Mouse (Mus musculus) thymus, adult 18-20 months (tissue): Measurements from ENCODE around the gene Arf1.

ENCODE experiments used
- DNase-seq, 2 experiments: peaks; one replicate each; pipeline ENCODE4 v3.0.0; 2022; ENCODE audit warnings: mixed read lengths in 2 of 2

The Arf1 gene

GRCm38 (mm10) chr11:59228122-59228953 lies at the start of gene Arf1:
Arf1 (minus strand) TSS chr11:59228270.
- DNase-seq: peak; percentile 94 to 95

DNA sequence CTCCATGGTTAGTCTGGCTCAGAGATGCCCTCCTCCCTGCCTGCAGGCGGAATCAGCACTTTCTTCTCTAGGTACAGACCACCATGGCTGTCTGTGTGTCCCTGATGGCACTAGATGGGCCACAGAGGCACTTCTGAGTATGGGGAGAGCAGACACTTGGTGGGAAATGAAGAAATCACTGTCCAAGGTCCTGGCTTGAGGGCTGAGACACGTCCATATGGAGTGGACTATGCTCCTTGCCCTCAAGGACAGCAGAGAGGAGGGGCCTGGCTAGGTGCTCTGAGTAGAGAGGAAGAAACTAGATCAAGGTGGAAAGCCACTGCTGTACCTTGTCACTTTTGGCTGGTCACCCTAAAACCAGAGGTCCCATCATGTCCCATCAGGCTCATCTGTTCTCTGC lies 48.8 kb upstream of the Arf1 start:
- DNase-seq: no peak

DNA sequence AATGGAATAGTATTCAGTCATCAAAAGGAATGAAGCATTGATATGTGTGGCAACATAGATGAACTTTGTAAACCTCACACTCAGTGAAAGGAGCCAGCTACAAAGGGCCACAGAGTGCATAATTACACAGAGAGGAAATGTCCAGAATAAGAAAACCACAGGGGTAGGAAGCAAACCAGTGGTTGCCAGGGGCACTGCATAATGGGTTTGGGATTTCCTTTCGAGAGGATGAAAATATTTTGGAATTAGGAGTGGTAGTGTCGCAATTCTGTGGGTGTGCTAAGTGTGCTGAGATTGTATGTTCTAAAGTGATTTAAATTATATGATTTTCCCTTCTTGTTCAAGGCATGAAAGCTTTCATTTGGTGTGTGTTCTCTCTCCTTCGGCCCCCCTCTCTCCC lies 46.1 kb upstream of the Arf1 start:
- no peak for DNase-seq

DNA sequence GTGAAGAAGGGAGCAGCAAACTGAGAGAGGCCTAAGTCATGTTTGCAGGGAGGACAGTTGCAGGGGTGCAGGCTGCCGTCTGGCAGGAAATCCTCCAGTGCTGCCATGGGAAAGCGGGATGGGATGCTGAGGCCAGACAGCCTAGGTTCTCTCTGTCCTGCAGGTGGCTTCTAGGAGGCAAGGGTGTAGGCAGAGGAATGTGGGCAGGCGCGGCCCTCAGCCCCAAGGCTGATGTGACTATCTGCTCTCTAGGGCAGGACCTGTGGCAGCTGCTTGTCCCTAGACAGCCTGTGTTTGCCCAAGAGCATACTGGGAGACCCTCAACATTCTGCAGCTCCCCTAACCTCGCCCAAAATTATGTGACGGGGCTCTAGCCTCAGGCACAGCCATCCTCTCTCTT lies 38.7 kb upstream of the Arf1 start:
- no peak for DNase-seq

DNA sequence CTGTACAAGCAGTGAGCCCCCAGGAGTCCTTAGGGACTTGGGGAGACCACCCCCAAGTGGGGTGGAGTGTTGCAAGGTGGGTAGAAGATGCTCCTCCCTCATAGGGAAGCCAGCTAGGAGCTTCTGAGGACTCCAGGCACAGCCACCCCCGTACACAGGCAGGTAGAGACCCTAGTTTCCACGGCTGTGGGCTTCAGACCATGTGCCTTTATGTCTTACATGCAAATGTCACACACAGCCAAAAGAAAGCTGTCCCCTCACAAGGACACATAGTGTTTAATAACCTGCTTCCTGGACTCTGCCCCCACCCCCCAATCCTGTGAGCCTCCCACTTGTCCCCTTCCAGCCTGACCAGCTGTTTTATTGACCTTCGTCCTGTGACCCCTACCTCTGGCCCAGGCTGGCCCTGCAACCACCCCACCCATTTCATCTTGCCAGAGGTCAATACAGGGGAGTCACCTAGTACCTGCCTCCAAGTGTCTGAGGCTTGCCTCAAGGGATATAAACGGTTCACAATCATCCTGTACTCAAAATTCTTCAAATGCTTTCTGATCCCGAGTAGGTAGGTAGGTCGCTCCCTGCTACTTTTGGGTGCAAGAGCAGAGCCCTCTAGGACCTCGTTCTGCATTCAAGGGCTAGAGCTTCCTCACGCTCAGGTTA lies 37.2 kb upstream of the Arf1 start:
- no peak for DNase-seq

DNA sequence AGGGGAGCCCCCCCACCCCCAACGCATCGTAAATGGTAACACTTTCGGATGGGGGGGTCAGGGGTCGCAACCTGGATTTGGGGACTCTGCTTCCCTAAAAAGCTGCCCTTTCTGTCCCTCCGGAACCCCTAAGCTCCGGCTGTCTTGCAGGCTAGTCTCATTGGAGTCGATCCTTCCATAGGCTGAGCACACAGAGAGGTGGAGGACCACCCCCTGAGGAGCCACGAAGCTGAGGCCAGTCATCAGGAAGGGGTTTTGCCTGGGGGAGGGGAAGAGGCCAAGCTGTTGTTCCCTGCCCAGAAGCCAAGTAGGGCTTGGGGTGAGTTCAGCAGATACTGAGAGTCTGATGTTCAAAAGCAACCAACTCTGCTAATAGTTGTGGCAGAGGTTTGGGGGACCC lies 36.5 kb upstream of the Arf1 start:
- DNase-seq: no peak

DNA sequence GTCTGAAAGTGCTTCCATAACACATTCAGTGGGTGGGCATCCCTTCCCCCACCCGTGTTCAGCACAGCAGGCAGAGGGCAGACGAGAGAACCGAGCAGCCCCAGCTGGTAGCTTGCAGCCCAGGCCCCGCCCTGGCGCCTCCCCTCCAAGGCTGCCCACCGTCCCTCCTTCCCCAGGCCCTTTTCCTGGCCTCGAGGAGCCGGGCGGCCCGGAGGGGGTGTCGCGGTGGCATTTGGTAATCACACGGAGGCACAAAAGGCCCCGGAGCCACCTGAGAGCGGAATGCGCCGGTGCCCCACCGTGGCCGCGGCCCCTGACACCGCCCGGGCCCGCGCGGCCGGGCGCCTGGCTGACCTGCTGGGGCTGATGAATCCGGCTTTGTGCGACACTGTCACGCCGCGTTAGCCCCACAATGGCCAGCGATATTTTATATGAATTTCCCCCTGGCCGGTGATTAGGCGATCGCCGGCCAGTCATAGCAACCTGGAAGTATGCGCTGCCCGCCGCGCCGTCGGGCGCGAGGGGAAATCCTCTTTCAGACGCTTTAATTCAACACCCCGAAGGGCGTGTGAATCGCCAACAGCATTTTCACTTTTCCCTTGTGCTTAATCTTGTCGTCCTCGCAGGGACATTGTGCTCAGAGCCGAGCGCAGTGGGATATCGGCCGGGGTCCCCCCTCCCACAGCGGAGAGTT lies 35.9 kb upstream of the Arf1 start:
- no peak for DNase-seq

DNA sequence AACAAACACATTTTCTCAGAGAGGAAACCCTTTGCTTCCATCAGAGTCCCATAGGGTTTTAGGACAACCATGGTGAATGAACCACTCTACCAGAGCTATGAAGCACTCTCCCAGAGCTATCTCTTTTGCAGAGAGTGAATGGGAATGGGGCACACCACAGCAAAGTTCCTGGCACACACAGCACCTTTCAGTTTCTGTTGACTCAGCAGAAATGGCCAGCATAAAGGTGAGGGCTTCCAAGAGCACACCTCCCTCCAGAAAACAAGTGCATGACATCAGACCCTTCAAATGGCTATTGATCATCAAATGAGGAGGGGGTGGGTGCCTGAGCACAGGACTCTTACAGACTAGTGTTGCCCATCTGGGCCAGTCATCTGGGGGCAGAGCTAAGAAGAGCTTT lies 34.2 kb upstream of the Arf1 start:
- DNase-seq: no peak

GRCm38 (mm10) chr11:59260706-59261493 lies 32.8 kb upstream of the Arf1 start:
- no peak for DNase-seq

GRCm38 (mm10) chr11:59259647-59260046 lies 31.6 kb upstream of the Arf1 start:
- DNase-seq: no peak

GRCm38 (mm10) chr11:59248101-59248500 lies 20.0 kb upstream of the Arf1 start:
- DNase-seq: no peak

DNA sequence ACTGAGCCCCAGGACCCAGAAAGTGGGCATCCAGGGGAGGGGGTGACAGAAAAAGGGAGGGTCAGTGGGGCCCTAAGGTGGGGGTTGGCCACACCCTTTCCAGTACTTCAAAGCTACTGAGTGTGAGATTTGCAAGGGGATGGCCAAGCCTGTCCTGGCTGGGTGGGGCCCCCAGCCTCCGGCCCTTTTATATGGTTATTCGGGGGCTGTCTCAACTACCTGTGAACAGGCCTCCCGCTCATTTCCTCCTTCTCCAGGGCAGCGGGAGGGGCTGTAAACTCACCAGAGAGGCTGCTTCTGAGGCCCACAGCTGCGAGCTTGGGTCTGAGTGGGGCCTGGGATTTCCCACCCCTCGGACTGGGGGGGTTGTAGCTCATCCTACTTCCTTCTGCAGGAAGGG lies 15.8 kb upstream of the Arf1 start:
- no peak for DNase-seq

DNA sequence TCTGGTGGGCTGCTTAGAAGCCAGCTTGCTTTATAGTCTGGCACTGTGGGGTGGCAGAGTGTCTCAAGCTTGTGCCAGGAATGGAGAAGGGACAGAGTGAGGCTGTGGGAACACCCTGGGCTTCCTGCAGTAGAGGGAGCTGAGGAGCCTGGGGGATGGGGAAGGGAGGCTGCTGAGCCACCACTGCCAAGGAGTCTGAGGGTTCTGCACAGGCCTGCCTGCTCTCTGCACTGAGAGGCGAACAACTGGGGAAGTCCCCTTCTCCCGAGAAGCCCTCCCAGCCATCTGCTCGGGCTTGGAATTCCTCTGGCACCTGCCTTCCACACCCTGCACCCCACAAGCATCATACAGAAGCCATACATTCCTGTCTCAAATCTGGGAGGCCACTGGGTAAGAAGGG lies 13.8 kb upstream of the Arf1 start:
- DNase-seq: no peak

DNA sequence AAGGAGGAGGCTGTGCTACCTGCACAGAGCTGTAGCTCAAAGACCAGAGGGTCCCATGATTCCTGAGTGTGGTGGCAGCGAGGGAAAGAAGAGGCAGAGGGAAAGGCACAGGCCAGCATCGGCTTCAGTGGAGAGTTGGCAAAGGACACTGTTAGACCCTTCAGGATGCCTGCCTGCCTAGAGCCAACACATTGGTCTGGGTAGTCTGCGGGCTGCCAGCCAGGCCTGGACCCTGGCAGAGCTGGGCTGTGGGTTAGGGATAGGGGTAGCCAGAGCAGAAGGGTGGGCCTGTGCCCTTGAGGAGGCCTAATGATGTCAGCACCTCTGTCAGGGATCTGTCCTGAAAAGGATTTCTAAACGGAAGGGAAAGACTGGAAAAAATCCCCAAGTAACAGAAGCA lies 11.7 kb upstream of the Arf1 start:
- no peak for DNase-seq

DNA sequence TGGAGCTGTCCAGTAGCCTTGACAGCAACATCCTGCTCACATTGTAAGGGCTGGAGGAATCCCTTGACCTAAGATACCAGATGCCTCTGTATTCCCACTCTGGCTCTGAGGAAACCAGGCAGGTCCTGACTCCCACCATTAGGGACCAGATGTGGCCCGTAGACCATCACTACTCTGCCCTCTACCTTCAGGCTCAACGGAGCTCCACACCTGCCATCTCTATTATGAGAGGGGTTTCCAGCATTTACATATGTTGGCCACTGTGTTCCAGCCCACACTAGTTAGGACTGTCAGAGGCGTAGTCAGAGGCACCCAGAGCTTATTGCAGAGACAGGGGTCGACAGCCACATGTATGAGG lies 11.3 kb upstream of the Arf1 start:
- no peak for DNase-seq

GRCm38 (mm10) chr11:59238525-59239427 lies 10.7 kb upstream of the Arf1 start:
- DNase-seq: peak in 1 of 2 experiments; percentile 14

DNA sequence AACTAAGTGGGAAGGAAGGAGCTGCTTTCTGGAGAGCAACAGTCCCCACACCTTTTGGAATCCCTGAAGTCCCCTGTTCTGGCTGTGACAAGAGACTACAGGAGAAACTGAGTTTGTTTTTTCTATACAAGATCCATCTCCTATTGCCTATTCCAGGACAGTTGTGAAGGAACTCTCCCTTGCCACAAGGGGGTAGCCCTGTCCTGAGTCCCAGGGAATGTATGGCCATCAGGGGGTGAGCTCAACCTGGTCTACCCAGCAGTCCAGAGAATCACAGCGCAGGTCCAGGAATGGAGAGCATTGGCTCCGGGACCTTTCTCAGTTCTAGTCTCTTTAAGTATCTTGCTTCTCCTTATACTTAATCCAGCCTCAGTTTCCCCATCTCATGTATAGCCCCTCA lies 4.7 kb upstream of the Arf1 start:
- DNase-seq: no peak

GRCm38 (mm10) chr11:59230144-59230760 lies 2.2 kb upstream of the Arf1 start:
- peak in 1 of 2 experiments; percentile 23 for DNase-seq

- peak in 1 of 2 experiments; percentile 52 for DNase-seq
Observed at GRCm38 (mm10) chr11:59227604-59228121, 407 bp downstream of the Arf1 start.

GRCm38 (mm10) chr11:59226787-59227603 lies 1.1 kb downstream of the Arf1 start:
- no peak for DNase-seq
